Mouse (Mus musculus) thymus, postnatal 14 days (tissue): Measurements from ENCODE around the gene Fibin.

ENCODE experiments used
- DNase-seq: peaks from one replicate; pipeline ENCODE4 v3.0.0; 2021

Gene Fibin

GRCm38 (mm10) chr2:110362432-110363283 lies at the start of gene Fibin:
Gene Fibin, minus strand, starts transcription at chr2:110363183.
- no peak for DNase-seq

- DNase-seq = no peak
These were observed 48.4 kb upstream of the Fibin start for GRCm38 (mm10) chr2:110411428-110411827.

GRCm38 (mm10) chr2:110408757-110409156 lies 45.8 kb upstream of the Fibin start:
- DNase-seq = no peak

- no peak for DNase-seq
These were observed 29.8 kb upstream of the Fibin start for GRCm38 (mm10) chr2:110392714-110393336.

- DNase-seq = no peak
These were observed 27.9 kb upstream of the Fibin start for GRCm38 (mm10) chr2:110390736-110391409.

- no peak for DNase-seq
These were observed 16.8 kb upstream of the Fibin start for GRCm38 (mm10) chr2:110379811-110380210.

- DNase-seq = no peak
These were observed 13.7 kb upstream of the Fibin start for GRCm38 (mm10) chr2:110376660-110377059.

GRCm38 (mm10) chr2:110375475-110375874 lies 12.5 kb upstream of the Fibin start:
- no peak for DNase-seq

GRCm38 (mm10) chr2:110373186-110373585 lies 10.2 kb upstream of the Fibin start:
- no peak for DNase-seq

GRCm38 (mm10) chr2:110367382-110367887 lies 4.5 kb upstream of the Fibin start:
- DNase-seq = no peak

GRCm38 (mm10) chr2:110365401-110365800 lies 2.4 kb upstream of the Fibin start:
- DNase-seq = no peak

GRCm38 (mm10) chr2:110363855-110364254 lies 872 bp upstream of the Fibin start:
- DNase-seq = no peak

GRCm38 (mm10) chr2:110353302-110353970 lies 9.5 kb downstream of the Fibin start:
- DNase-seq = no peak

- no peak for DNase-seq
These were observed 11.1 kb downstream of the Fibin start for GRCm38 (mm10) chr2:110351843-110352251.

- DNase-seq = no peak
These were observed 11.6 kb downstream of the Fibin start for GRCm38 (mm10) chr2:110351406-110351805.

- DNase-seq = no peak
These were observed 34.0 kb downstream of the Fibin start for GRCm38 (mm10) chr2:110328953-110329352.

- no peak for DNase-seq
These were observed 43.0 kb downstream of the Fibin start for GRCm38 (mm10) chr2:110319949-110320348.

GRCm38 (mm10) chr2:110319266-110319665 lies 43.7 kb downstream of the Fibin start:
- no peak for DNase-seq

- DNase-seq = no peak
These were observed 44.3 kb downstream of the Fibin start for GRCm38 (mm10) chr2:110318719-110319118.

GRCm38 (mm10) chr2:110316116-110316883 lies 46.7 kb downstream of the Fibin start:
- no peak for DNase-seq

- DNase-seq = no peak
These were observed 48.4 kb downstream of the Fibin start, which contains the start of gene Bbox1 for GRCm38 (mm10) chr2:110314509-110315155. Gene Bbox1, minus strand, starts transcription at chr2:110314560.
